Mouse (Mus musculus) testis, postnatal 10 days (tissue): ENCODE results near the gene Cldn7.

Experiments used
- DNase-seq: peaks from one replicate; pipeline ENCODE4 v3.0.0; 2021; ENCODE audit warnings: low spot score

Gene Cldn7

DNA sequence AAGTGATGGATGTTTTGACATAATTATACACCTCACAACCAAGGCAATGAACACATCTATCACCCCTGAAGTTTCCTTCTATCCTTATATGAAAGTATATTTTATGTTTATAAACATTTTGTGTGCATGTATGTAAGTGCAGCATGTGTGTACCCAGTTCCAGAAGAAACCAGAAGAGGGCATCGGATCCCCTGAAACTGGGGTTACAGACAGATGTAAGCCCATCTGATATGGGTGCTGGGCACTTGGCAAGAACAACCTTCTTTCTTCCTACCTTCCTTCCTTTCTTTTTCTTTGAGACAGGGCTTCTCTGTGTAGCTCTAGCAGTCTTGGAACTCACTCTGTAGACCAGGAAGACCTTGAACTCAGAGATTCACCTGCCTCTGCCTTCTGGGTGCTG, 8.4 kb upstream of the Cldn7 start:
- DNase-seq: no peak

GRCm38 (mm10) chr11:69960616-69961015, 4.0 kb upstream of the Cldn7 start:
- no peak for DNase-seq

GRCm38 (mm10) chr11:69961841-69962240, 2.7 kb upstream of the Cldn7 start:
- DNase-seq: no peak

DNA sequence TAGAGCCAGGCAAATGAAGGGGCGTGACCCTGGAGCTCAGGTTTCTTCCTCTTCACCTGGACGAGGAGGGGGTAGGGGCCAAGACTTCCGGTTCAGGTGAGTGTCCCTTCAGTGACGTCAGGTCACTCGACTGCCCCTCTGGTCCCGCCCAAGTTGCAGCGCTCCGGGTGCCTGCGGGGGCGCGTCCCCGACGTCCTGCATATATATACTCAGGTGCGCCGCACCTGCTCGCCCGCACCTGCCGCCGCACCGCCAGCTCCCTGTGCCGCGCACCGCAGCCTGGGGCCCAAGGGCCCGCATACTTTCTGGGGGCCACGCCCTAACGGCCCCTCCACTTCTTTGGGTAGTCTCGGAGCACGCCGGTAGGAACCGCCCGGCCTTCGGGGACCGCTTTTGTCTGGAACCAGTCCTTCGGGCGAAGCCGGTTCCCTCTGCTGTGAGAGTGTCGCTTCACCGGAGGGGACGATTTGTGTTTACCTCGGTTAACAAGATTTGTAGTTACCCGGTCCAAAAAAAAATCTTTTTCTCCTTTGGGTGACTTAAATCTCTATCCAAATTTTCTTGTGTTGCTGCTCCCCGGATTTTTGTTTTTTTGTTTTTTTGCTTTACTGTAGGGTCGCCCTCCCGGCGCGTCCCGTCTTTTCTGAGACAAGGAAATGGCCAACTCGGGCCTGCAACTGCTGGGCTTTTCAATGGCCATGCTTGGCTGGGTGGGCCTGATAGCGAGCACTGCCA, 859 bp downstream of the Cldn7 start:
- DNase-seq: peak; percentile 49

DNA sequence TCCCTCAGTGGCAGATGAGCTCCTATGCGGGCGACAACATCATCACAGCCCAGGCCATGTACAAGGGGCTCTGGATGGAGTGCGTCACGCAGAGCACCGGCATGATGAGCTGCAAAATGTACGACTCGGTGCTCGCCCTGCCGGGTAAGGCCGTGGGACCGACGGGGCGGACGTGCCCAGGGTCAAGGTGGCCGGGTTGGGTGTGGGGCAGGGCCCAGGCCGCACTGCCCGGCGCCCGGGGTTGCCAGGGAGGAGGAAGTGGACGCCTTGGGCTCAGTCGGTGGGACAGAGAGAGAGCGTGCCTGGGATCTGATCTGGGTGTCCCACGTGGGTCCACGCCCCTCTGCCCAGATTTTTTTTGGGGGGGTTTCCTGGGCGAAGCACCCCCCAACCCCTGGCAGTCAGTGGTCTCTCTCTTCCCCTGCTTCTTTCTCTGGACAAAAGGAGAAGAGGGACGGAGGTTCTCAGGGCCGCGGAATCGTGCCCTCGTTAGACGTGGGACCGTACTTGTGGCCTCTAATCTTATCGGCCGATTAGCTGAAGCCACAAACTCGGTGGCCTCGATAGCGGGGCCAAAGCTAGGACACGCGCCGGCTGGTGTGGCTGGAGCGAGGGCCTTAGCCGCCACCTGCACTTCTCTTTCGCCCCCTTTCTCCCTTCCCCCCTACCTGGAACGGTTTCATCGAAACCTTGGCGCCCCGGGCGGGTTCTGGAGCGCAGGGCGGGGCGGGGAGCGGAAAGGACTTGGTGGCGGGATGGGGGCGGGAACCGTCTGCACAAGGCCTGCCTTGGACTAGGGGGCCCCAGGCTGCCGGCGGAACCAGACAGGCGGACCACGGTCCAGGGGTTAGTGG, 1.7 kb downstream of the Cldn7 start:
- peak; percentile 78 for DNase-seq

- DNase-seq: no peak
These were observed 2.4 kb downstream of the Cldn7 start for GRCm38 (mm10) chr11:69966860-69967517.

DNA sequence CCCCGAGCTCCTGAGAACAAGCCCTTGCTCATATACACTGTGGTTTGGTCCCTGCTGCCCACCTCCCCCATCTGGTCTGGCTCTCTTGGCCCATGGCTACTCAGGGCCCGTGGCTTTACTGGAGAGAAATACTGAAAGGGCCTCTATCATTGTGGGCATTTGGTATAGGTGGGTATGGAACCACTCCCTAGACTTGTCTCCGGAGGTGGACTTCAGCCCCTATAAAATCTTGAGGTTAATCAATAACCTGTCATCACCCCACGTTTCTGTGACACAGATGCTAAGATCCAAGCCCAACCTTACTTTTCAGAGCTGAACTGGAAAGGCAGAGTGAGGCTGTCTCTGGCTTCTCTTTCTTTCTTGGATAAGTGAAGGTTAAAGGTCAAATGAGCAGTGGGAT, 4.2 kb downstream of the Cldn7 start:
- no peak for DNase-seq

GRCm38 (mm10) chr11:69970222-69970621, 5.6 kb downstream of the Cldn7 start:
- no peak for DNase-seq

DNA sequence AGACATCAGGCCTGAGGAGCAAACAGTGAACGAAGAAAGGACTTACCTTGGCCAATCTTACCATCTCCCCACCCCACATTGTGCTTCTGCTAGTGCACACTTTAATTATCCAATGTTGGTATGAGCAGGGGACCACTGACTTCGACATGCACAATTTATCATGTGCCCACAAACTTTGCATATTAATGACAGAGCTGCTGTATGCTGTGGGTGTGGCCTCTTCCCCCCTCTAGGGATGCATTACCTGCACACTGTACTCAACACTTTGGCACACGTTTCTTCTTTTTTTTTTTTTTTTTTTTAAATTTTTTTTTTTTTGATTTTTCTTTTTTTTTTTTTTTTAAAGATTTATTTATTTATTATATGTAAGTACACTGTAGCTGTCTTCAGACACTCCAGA, 6.2 kb downstream of the Cldn7 start:
- no peak for DNase-seq

DNA sequence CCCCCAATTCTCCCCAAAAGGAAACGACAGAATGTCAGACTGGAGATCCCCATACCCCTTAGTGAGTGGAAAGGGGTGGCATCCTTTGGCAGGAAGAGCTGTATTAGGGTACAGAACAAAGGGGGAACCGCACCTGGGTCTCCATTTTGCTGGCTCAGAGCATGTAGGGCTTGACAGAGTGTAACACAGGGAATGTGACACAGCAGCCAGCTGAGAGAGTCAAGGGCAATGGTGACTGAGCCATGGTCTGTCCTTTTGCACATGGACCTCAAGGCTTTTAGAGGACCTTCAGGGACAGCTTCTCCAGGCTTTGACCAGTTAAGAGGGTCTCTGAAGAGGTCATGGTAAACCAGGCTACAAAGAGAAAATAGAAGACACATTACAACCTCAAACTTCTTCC, 10.3 kb downstream of the Cldn7 start:
- no peak for DNase-seq

GRCm38 (mm10) chr11:69976271-69976670, 11.7 kb downstream of the Cldn7 start:
- no peak for DNase-seq

GRCm38 (mm10) chr11:69979827-69980195, 15.2 kb downstream of the Cldn7 start:
- DNase-seq: no peak

DNA sequence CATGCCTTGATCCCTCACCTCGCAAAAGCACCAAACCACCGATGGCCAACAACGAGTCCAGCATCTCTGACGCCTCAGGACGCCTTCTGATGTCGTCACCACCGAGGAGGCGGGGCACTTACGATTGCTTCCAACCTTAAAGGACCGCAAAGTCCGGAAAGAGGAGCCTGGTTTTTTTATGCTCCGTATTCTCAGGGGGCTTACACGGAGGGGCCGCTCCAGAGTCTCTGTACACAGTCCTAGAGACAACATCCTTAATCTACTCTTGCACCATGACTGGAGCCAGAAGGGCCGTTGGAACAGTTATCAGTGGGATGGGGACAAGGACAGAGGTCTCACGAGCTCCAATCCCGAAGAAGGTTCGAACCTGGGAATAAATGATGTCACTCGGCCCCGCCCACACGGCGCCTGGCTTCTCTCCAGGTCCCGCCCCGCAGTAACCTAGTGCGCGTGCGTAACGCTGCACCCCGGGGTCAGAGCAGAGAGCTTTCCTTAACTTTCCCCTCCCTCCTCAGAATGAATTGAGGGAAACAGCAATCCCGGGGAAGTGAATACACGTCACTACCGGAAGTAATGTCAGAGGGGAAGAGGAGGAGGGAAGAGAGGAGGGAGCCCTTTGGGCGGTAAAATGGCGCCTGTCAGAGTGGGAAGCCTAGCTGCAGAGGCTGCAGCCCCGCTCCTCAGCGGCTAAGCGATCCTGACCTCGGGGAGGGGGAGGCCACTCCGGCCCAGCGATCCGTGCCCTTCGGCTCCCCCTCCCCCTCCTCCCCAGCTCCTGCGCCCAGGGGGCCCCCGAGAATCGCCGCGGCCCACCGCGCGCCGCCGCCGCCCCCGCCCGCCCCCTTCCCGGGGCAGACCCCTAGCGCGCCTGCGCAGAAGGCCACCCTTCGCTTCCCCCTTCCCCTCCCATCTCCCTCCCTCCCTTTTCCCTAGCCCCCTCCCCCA, 15.9 kb downstream of the Cldn7 start:
- peak; percentile 99 for DNase-seq

- peak; percentile 59 for DNase-seq
These were observed 16.7 kb downstream of the Cldn7 start, which contains the start of gene Ctdnep1 for GRCm38 (mm10) chr11:69981141-69981762. Gene Ctdnep1, plus strand, starts transcription at chr11:69981156.

- DNase-seq: no peak
These were observed 17.6 kb downstream of the Cldn7 start, which contains the start of gene Elp5 for GRCm38 (mm10) chr11:69982225-69982624. Gene Elp5, minus strand, starts transcription at chr11:69982517.

DNA sequence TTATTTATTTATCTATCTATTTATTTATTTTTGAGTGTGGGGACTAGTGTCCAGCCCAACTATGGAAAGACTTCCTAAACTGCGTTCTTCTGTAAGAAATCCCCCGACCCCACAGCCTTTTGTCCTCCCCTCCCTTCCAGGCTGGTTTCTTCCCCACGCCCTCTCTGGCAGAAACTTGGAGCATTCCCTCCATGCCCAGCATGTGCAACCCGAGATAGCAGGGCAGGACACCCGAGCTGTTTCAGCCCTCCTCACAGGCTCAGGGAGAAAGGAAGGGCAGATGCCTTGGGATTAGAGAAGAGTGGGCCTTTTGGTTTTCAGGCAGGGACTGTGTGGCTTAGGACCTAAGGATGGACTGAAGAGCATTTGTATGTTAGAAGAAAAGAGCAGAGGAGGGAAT, 18.3 kb downstream of the Cldn7 start:
- no peak for DNase-seq

- DNase-seq: no peak
These were observed 18.8 kb downstream of the Cldn7 start for GRCm38 (mm10) chr11:69983377-69983776.

DNA sequence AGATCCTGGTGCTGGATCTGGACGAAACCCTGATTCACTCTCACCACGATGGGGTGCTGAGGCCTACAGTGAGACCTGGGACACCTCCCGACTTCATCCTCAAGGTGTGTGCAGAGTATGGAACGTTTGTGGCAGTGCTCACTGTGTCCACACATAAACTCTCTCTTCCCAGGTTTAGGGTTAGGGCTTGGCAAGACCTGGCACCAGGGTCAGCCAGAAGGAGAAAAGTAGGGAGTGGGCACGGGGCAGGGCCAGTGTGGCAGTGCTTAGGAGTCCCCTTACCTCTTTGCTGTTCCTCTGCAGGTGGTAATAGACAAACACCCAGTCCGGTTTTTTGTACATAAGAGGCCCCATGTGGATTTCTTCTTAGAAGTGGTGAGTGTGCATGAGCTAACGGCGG, 19.9 kb downstream of the Cldn7 start:
- DNase-seq: no peak

DNA sequence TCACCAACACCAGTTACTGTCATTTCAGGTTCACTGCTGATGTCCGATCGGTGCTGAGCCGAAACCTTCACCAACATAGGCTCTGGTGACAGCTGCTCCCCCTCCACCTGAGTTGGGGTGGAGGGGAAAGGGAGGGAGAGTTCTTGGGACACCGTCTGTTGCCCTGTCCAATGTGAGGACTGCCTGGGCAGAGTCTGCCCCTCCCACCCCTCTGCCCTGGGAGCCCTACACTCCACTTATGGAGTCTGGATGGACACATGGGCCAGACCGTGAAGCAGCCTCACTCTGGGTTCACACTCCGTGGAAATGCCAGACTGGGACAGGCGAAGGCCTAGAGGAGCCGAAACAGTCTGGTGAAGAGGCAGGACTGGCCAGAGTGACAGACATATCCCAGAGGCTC, 25.4 kb downstream of the Cldn7 start:
- DNase-seq: no peak

- DNase-seq: peak; percentile 97
These were observed 26.5 kb downstream of the Cldn7 start, which contains the start of gene Gabarap for GRCm38 (mm10) chr11:69990850-69991691. Gene Gabarap, plus strand, starts transcription at chr11:69991143.
